Mouse (Mus musculus) thymus, postnatal 25 days (tissue): ENCODE measurements at regions not wholly inside any gene's neighbourhood (a gene's known extent, or its start where the extent isn't known, plus 50 kb on each side); places are given as distances from the start of the nearest gene placed in this dataset.

Experiments used
- DNase-seq: peaks from one replicate; pipeline ENCODE4 v3.0.0; 2022

DNA sequence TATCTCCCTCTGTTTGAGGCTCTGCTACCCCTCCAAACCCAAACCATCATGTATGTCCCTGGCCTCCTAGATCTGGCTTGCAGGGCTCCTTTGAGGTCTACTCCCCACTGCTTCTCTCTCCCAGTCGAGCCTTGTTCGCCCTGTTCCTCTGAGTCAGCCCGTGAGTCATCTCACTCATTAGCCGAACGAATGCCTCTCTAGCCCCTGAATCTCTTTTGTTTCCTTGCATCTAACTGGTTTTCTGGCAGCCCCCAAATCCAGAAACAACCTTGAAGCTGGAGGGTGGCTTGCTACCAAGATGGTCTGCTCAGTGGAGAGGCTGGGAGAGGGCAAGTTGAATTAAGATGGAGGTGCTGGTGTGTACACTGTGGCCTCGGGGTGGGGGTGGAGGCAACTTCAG lies 66.3 kb upstream of the Mkln1 start:
- no peak for DNase-seq

DNA sequence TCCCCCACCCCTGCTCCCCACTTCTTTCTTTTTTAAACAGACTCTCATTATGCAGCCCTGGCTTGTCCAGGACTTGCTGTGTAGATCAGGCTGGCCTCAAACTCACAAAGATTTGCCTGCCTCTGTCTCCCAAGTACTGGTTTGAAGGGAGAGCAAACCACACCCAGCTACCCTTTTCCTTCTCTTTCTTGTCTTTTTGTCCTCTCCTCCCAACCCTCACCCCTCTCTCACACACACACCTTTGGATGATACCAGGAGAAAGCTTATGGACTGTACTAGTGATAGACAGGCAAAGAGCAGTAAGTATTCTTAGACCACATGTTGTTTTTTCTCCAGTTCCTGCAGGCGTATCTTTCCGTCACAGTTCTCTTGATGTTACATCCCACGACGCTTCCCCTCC lies 65.8 kb upstream of the Mkln1 start:
- DNase-seq, result no peak

DNA sequence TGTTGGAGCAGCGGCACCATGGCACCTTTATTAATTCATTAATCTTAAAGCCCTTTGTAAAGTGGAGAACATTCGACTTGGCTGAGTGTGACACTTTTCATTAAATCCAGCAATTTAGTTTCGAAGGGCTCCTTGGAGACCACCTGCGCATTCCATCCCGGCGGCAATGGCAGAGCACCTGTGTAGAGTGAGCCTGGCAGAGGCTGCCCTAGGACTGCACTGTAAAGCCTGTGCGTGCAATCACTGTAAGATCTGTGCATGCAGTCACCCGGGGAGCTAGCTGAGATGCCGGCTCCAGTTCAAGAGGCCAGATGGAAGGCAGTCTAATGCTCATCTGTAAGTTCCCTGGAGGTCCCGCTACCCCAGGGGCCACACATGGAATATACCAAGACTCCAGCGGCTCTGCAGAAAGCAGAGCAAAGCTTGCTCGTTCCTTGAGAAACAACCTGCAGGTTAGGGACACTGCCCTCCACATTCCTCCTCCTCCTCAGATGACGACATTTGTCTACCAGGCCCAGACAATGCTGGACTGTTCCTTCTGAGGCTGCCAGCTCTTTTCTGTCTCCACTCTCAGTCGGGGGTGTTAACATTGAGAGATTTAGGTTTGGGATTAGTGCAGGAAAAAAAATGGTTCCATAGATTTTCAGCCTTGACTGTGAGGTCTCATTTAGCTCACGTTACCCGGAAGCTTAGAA lies 65.2 kb upstream of the Mkln1 start:
- no peak for DNase-seq

DNA sequence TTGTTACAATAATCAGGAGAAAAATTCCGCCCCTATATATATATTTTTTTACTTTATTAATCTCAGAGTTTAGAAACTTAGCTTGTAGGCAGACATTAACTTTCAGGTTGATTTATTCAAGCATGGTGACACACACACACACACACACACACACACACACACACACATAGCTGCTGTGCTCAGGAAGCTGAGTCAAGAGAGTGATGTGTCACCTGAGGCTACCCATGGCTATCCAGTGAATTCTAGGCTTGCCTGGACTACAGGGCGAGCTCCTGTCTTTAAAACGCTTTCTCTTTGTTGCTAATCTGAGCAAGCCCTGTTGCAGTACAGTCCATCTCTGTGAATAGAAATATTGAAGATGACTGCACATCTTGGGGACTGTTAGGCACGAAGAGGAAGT lies 64.4 kb upstream of the Mkln1 start:
- no peak for DNase-seq

DNA sequence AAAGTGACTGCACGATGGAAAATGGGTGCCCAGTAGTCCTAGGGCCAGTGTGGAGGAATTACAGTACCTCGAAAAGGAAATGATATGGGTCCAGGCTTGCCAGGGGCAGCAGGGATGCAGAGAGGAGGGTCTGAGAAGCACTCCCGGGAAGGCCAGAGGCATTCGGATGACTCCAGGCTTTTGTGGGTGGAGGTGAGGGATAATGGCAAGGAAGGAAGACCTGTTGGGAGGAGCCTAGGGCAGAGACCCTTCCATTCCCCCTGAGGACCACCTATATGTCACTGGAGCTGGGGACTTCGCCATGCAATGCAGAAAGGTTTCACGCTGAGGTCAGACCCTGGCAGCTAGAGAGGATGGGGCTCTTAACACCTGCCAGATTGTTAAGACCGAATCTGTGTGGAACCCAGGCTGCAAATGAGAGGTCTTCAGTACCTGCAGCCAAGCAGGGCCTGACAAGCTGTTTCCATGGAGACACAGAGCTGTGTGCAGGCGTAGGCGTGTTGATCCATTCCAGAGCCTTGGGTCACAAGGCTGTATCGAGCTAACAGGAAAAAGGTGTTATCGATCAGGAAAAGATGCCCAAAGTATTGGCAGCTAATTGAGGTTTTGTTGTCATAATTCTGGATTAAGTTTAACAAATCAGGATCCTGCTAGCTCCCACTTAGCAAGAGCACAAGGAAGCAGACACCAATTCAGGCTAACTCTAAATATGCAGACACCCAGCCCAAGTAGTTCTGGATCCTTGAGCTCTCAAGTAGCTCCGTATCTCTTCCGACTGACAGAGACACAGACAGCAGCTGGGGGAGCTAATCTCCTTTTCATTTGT lies 59.2 kb upstream of the Mkln1 start:
- DNase-seq, result no peak

DNA sequence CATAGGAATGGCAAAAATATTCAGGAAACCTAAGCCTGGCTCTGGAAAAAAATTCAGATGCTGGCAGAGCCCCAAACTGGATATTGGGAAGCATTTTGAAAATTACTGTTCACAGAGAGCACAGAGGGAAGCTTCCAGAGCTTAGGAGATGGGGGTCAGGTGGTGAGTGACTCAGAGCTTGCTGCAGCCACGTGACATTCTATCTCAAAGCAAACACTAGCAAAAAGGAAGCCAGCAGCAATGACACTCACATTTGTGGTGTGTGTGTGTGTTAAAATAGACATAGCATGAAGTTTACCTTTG lies 58.6 kb upstream of the Mkln1 start:
- no peak for DNase-seq

DNA sequence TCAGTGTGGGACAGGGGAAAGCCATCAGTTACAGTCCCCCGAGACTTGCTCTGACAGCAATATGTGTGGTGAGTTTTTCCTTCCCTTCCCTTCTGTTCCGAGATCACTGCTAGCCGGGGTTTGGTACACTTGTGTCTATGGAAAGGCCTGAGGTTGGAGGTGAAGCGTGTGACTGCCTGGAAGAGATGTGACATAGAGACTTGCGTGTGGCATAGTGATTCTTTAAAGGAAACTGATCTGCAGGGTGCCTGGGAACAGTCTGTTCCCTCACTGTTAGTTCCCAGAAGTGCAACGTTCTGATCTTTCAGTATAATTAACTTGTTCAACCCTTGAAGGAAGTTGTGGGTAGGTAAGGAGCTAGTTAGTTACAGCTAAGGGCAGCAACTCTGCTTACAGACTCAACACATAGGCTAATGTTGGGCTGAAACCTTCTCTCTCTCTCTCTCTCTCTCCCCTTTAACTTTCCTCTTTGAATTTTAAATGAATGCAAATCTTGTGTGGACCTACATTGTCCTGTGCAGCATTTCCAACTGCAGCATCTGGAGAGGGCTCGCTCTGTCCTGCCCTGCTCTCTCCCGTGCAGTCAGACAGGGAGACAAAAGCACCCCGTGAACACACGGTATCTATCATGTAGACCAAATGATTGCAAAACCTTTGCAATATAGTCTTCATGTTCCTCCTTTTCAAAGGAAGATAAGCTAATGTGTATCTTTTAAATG lies 53.0 kb upstream of the Mkln1 start:
- DNase-seq, result no peak

DNA sequence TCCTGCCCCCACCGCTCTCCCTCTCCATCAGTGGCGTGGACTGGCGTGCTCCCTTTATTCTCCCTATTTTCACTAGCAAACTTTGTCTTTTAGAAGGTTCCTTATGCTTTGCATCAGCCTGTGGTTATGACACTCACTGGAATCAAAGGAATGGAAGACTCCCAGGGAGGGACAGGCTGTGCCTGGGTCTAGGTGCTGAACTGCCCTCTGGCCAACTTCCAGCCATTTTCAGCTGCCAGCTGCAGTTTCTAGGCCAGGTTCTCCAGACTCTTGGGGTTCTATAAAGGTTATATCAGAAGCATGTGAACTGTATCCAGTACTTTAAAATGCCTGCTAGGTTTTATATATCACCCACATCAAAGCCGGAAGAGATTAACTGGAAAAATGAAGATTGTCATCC lies 50.2 kb upstream of the Mkln1 start:
- no peak for DNase-seq
